Mouse (Mus musculus) Muller cell, postnatal 12 days (primary cell): Measurements from ENCODE around the gene Zmiz1.

Source experiments
- DNase-seq: peaks from one replicate; pipeline ENCODE4 v3.0.0-alpha.2; 2015; ENCODE audit errors: inconsistent ontology term

The Zmiz1 gene

GRCm38 (mm10) chr14:25555848-25556247 lies 96.9 kb downstream of the Zmiz1 start:
- DNase-seq = no peak

GRCm38 (mm10) chr14:25557014-25557413 lies 98.0 kb downstream of the Zmiz1 start:
- DNase-seq = no peak

- DNase-seq = no peak
Observed at GRCm38 (mm10) chr14:25558479-25558878, 99.5 kb downstream of the Zmiz1 start.

- no peak for DNase-seq
Observed at GRCm38 (mm10) chr14:25559907-25560306, 100.9 kb downstream of the Zmiz1 start.

- DNase-seq = no peak
Observed at GRCm38 (mm10) chr14:25560841-25561240, 101.9 kb downstream of the Zmiz1 start.

GRCm38 (mm10) chr14:25561716-25562115 lies 102.7 kb downstream of the Zmiz1 start:
- DNase-seq = no peak

- DNase-seq = no peak
Observed at GRCm38 (mm10) chr14:25562447-25562846, 103.5 kb downstream of the Zmiz1 start.

GRCm38 (mm10) chr14:25562909-25563308 lies 103.9 kb downstream of the Zmiz1 start:
- no peak for DNase-seq

- DNase-seq = no peak
Observed at GRCm38 (mm10) chr14:25564577-25564976, 105.6 kb downstream of the Zmiz1 start.

GRCm38 (mm10) chr14:25565344-25566088 lies 106.5 kb downstream of the Zmiz1 start:
- peak; percentile 80 for DNase-seq

- DNase-seq = no peak
Observed at GRCm38 (mm10) chr14:25567245-25567644, 108.3 kb downstream of the Zmiz1 start.

- DNase-seq = no peak
Observed at GRCm38 (mm10) chr14:25567837-25568236, 108.9 kb downstream of the Zmiz1 start.

GRCm38 (mm10) chr14:25574047-25574870 lies 115.3 kb downstream of the Zmiz1 start:
- DNase-seq = no peak

- DNase-seq = no peak
Observed at GRCm38 (mm10) chr14:25576642-25577041, 117.7 kb downstream of the Zmiz1 start.

GRCm38 (mm10) chr14:25577431-25577830 lies 118.4 kb downstream of the Zmiz1 start:
- no peak for DNase-seq

- no peak for DNase-seq
Observed at GRCm38 (mm10) chr14:25579597-25579996, 120.6 kb downstream of the Zmiz1 start.

GRCm38 (mm10) chr14:25580397-25580796 lies 121.4 kb downstream of the Zmiz1 start:
- DNase-seq = peak; percentile 58

GRCm38 (mm10) chr14:25582603-25583002 lies 123.6 kb downstream of the Zmiz1 start:
- no peak for DNase-seq

- DNase-seq = no peak
Observed at GRCm38 (mm10) chr14:25583899-25584298, 124.9 kb downstream of the Zmiz1 start.

GRCm38 (mm10) chr14:25585545-25586301 lies 126.7 kb downstream of the Zmiz1 start:
- DNase-seq = peak; percentile 79

GRCm38 (mm10) chr14:25586846-25587486 lies 128.0 kb downstream of the Zmiz1 start:
- peak; percentile 63 for DNase-seq
